Mouse (Mus musculus) CH12.LX (cell line): ENCODE data around the gene Cdh6.

Source experiments
- EP300 ChIP-seq: IDR thresholded peaks from 2 replicates; pipeline ENCODE4 v1.6.1; 2011; ENCODE audit warnings: low read length, improper control_type of control experiment
- MEF2A ChIP-seq: IDR thresholded peaks from 2 replicates; pipeline ENCODE4 v1.6.1; 2014; ENCODE audit warnings: low read depth, mild to moderate bottlenecking, inconsistent platforms, low read length, improper control_type of control experiment, borderline replicate concordance

- TF ChIP-seq EP300 (no peak), MEF2A (no peak)
Measured at GRCm38 (mm10) chr15:13174618-13174980, 1.1 kb upstream of the Cdh6 start.
